Mouse (Mus musculus) embryonic fibroblast, embryonic 13.5 days (primary cell): ENCODE results near the gene Lmntd2. TPM values are rescaled to one million over a fixed set of nuclear protein-coding genes. Genes with fewer than 3 reads are reported as not detected.

ENCODE experiments used
- H3K27ac ChIP-seq: 2 replicates; pipeline ENCODE4 v1.5.1; 2012; ENCODE audit warnings: low read length, control low read depth, inconsistent platforms; ENCODE audit not compliant: insufficient read depth
- H3K4me1 ChIP-seq: 2 replicates; pipeline ENCODE4 v1.6.1; 2011; ENCODE audit warnings: low read length; ENCODE audit not compliant: control insufficient read depth, insufficient read depth
- H3K4me3 ChIP-seq: 2 replicates; pipeline ENCODE4 v1.5.1; 2011; ENCODE audit warnings: mild to moderate bottlenecking, control low read depth, low read length; ENCODE audit not compliant: insufficient read depth
- CTCF ChIP-seq: IDR thresholded peaks from 2 replicates; pipeline ENCODE4 v1.5.1; 2011; ENCODE audit warnings: mild to moderate bottlenecking, control low read depth, low read length, moderate library complexity, borderline replicate concordance; ENCODE audit not compliant: insufficient read depth
- POLR2A ChIP-seq: IDR thresholded peaks from 2 replicates; pipeline ENCODE4 v1.6.1; 2011; ENCODE audit warnings: low read depth, mild to moderate bottlenecking, control low read depth, low read length, moderate library complexity
- polyA plus RNA-seq: library from polyadenylated mRNA; stranded (reverse); fragments of >200 nt; gene quantifications from 2 replicates; pipeline ENCODE4 v1.2.4, GENCODE M21; 2011; ENCODE audit warnings: low read depth; ENCODE audit not compliant: missing spikeins, insufficient read length

Lmntd2 gene
- polyA plus RNA-seq, 1 experiment: 0.58 TPM

- H3K4me3 ChIP-seq: peak overlapping the region; percentile 74; the same call in 1 of the 2 replicates
- no peak overlapping the region for H3K27ac ChIP-seq
- no peak for TF ChIP-seq POLR2A
- no peak for TF ChIP-seq CTCF
- no peaks in the 10 kb centered on the region for H3K4me1 ChIP-seq
Measured at GRCm38 (mm10) chr7:141216894-141217293, 3.0 kb upstream of the Lmntd2 start.

- no peaks in the 10 kb centered on the region for H3K4me1 ChIP-seq
- no peak for TF ChIP-seq CTCF
- TF ChIP-seq POLR2A: peak; percentile 40
- H3K4me3 ChIP-seq: peak overlapping the region; percentile 74
- H3K27ac ChIP-seq: no peak overlapping the region
Measured at GRCm38 (mm10) chr7:141215880-141216733, 2.2 kb upstream of the Lmntd2 start.

- TF ChIP-seq POLR2A (peak; percentile 50), CTCF (no peak)
- no peak within 1 kb of the TSS for H3K27ac ChIP-seq
- no peaks in the 10 kb centered on the region for H3K4me1 ChIP-seq
- peak within 1 kb of the TSS; percentile 74 for H3K4me3 ChIP-seq
Measured at GRCm38 (mm10) chr7:141215101-141215879, 1.4 kb upstream of the Lmntd2 start, which contains the start of gene Rassf7. Gene Rassf7, plus strand, starts transcription at chr7:141215860.

GRCm38 (mm10) chr7:141214310-141214709 is 430 bp upstream of the Lmntd2 start:
- no peaks in the 10 kb centered on the region for H3K4me1 ChIP-seq
- H3K27ac ChIP-seq: no peak overlapping the region
- no peak overlapping the region for H3K4me3 ChIP-seq
- no peak for TF ChIP-seq CTCF
- TF ChIP-seq POLR2A: no peak

- TF ChIP-seq POLR2A: no peak
- TF ChIP-seq CTCF: no peak
- Histone ChIP-seq H3K4me3 (no peak overlapping the region), H3K27ac (no peak overlapping the region), H3K4me1 (no peaks in the 10 kb centered on the region)
Measured at GRCm38 (mm10) chr7:141213133-141213532, 747 bp downstream of the Lmntd2 start.

GRCm38 (mm10) chr7:141210606-141211131 is 3.2 kb downstream of the Lmntd2 start:
- H3K27ac ChIP-seq: no peak overlapping the region
- TF ChIP-seq CTCF: no peak
- H3K4me1 ChIP-seq: no peaks in the 10 kb centered on the region
- H3K4me3 ChIP-seq: no peak overlapping the region

- no peak overlapping the region for H3K27ac ChIP-seq
- no peaks in the 10 kb centered on the region for H3K4me1 ChIP-seq
- TF ChIP-seq POLR2A (no peak), CTCF (no peak)
- H3K4me3 ChIP-seq: no peak overlapping the region
Measured at GRCm38 (mm10) chr7:141210137-141210536, 3.7 kb downstream of the Lmntd2 start.

- no peak overlapping the region for H3K27ac ChIP-seq
- no peak for TF ChIP-seq POLR2A
- H3K4me3 ChIP-seq: no peak overlapping the region
- H3K4me1 ChIP-seq: no peaks in the 10 kb centered on the region
Measured at GRCm38 (mm10) chr7:141209526-141209925, 4.4 kb downstream of the Lmntd2 start.

GRCm38 (mm10) chr7:141206182-141206937 is 7.5 kb downstream of the Lmntd2 start:
- Histone ChIP-seq H3K4me1 (no peaks in the 10 kb centered on the region), H3K27ac (no peak overlapping the region), H3K4me3 (no peak overlapping the region)
- no peak for TF ChIP-seq POLR2A
- TF ChIP-seq CTCF: no peak

- no peak overlapping the region for H3K27ac ChIP-seq
- TF ChIP-seq POLR2A (no peak), CTCF (no peak)
- H3K4me1 ChIP-seq: no peaks in the 10 kb centered on the region
- H3K4me3 ChIP-seq: no peak overlapping the region
Measured at GRCm38 (mm10) chr7:141205504-141205903, 8.4 kb downstream of the Lmntd2 start.
